Mouse (Mus musculus) liver, embryonic 11.5 days (tissue): ENCODE measurements around the gene Abcf2. TPM values are rescaled to one million over a fixed set of nuclear protein-coding genes. Genes with fewer than 3 reads are reported as not detected.

ENCODE experiments used
- ATAC-seq: fragments of 200-750 bp; cut with Nextera tagmentation; replicated peaks from 2 replicates; pipeline ENCODE4 v1.8.0; 2017; ENCODE audit warnings: moderate number of reproducible peaks, mild to moderate bottlenecking, moderate TSS enrichment, moderate library complexity; ENCODE audit not compliant: low FRiP score
- DNase-seq: peaks from one replicate; pipeline ENCODE4 v3.0.0-alpha.2; 2017; ENCODE audit warnings: low spot score
- H3K27ac ChIP-seq: fragments of 300-500 bp; sonication (generic); 2 replicates; pipeline ENCODE4 v1.5.1; 2014; ENCODE audit warnings: mild to moderate bottlenecking, low read depth, low read length, control low read depth
- H3K27me3 ChIP-seq: fragments of 300-500 bp; sonication (generic); replicated peaks from 2 replicates; pipeline ENCODE4 v1.6.1; 2014; ENCODE audit warnings: low read length, mixed read lengths; ENCODE audit not compliant: control insufficient read depth, insufficient read depth
- H3K36me3 ChIP-seq: fragments of 300-500 bp; sonication (generic); 2 replicates; pipeline ENCODE4 v1.6.1; 2014; ENCODE audit warnings: mild to moderate bottlenecking, low read length, moderate library complexity, mixed read lengths; ENCODE audit not compliant: control insufficient read depth, insufficient read depth
- H3K4me1 ChIP-seq: fragments of 300-500 bp; sonication (generic); replicated peaks from 2 replicates; pipeline ENCODE4 v1.6.1; 2014; ENCODE audit warnings: low read length, mixed read lengths; ENCODE audit not compliant: control insufficient read depth, insufficient read depth
- H3K4me2 ChIP-seq: fragments of 300-500 bp; sonication (generic); 2 replicates; pipeline ENCODE4 v1.6.1; 2014; ENCODE audit warnings: mild to moderate bottlenecking, control low read depth, moderate library complexity
- H3K4me3 ChIP-seq: fragments of 300-500 bp; sonication (generic); 2 replicates; pipeline ENCODE4 v1.5.1; 2014; ENCODE audit warnings: low read depth, low read length, control low read depth
- H3K9ac ChIP-seq: fragments of 300-500 bp; sonication (generic); 2 replicates; pipeline ENCODE4 v1.6.1; 2014; ENCODE audit warnings: low read depth, low read length, control low read depth
- H3K9me3 ChIP-seq: fragments of 300-500 bp; sonication (generic); 2 replicates; pipeline ENCODE4 v1.6.1; 2016; ENCODE audit warnings: low read length, inconsistent platforms, mixed read lengths; ENCODE audit not compliant: control insufficient read depth
- WGBS: fragments of 180-500 bp; shearing (Covaris S2); extraction: QIAGEN DNeasy Blood & Tissue Kit; methylation state at CpG from one replicate; pipeline ENCODE4 v1.1.7; 2014; 5-methylcytosine and 5-hydroxymethylcytosine counted together
- polyA plus RNA-seq: library from polyadenylated mRNA; unstranded; fragments of >200 nt; fragmentation: Nextera tagmentation; extraction: Ambion mirVana; gene quantifications from 2 replicates; pipeline ENCODE4 v1.2.1, GENCODE M21; 2014

The Abcf2 gene
- 122 and 144 TPM in 2 replicates for polyA plus RNA-seq

GRCm38 (mm10) chr5:24577183-24577929, at the start of gene Abcf2:
Gene Abcf2 (minus strand): TSS chr5:24577467.
- under 1% methylated on average over 48 of the region's 48 CpGs for WGBS
- ATAC-seq (peak; percentile 96), DNase-seq (peak; percentile 99)

GRCm38 (mm10) chr5:24624822-24625120, 47.5 kb upstream of the Abcf2 start:
- peak overlapping the region; percentile 60 for H3K4me2 ChIP-seq
- H3K27me3 ChIP-seq, result peaks cover 52% of the 10 kb centered on the region
- no peak overlapping the region for H3K9ac ChIP-seq
- ATAC-seq, result no peak
- 29% methylated on average over 4 of the region's 4 CpGs for WGBS
- no peak overlapping the region for H3K4me3 ChIP-seq
- H3K27ac ChIP-seq, result no peak overlapping the region
- H3K36me3 ChIP-seq, result no peaks in the 10 kb centered on the region
- no peaks in the 10 kb centered on the region for H3K4me1 ChIP-seq
- no peaks in the 10 kb centered on the region for H3K9me3 ChIP-seq
- DNase-seq, result no peak

More at GRCm38 (mm10) chr5:24577183-24577929, at the start of gene Abcf2:
- Histone ChIP-seq H3K9me3 (no peaks in the 10 kb centered on the region), H3K4me2 (peak within 1 kb of the TSS; percentile 77), H3K4me3 (peak within 1 kb of the TSS; percentile 72), H3K4me1 (peaks cover 9% of the 10 kb centered on the region), H3K27me3 (no peaks in the 10 kb centered on the region), H3K27ac (peak within 1 kb of the TSS; percentile 77), H3K36me3 (peaks cover 19% of the 10 kb centered on the region), H3K9ac (peak within 1 kb of the TSS; percentile 81)

- H3K9me3 ChIP-seq, result no peaks in the 10 kb centered on the region
- H3K4me2 ChIP-seq, result peak within 1 kb of the TSS; percentile 60
- DNase-seq (no peak), ATAC-seq (no peak)
- H3K27ac ChIP-seq, result no peak within 1 kb of the TSS
- 6% methylated on average over 37 of the region's 37 CpGs for WGBS
- H3K36me3 ChIP-seq, result no peaks in the 10 kb centered on the region
- no peak within 1 kb of the TSS for H3K9ac ChIP-seq
- H3K4me3 ChIP-seq, result peak within 1 kb of the TSS; percentile 48
- H3K4me1 ChIP-seq, result no peaks in the 10 kb centered on the region
- peaks cover 55% of the 10 kb centered on the region for H3K27me3 ChIP-seq
These were observed 46.9 kb upstream of the Abcf2 start, which contains the start of gene Smarcd3 for GRCm38 (mm10) chr5:24623986-24624821. Gene Smarcd3 (minus strand): TSS chr5:24624411.

GRCm38 (mm10) chr5:24623041-24623985, 46.0 kb upstream of the Abcf2 start:
- Histone ChIP-seq H3K36me3 (no peaks in the 10 kb centered on the region), H3K9me3 (no peaks in the 10 kb centered on the region), H3K4me1 (no peaks in the 10 kb centered on the region), H3K27ac (no peak overlapping the region), H3K9ac (no peak overlapping the region), H3K4me2 (peak overlapping the region; percentile 60; the same call in 1 of the 2 replicates), H3K27me3 (peaks cover 57% of the 10 kb centered on the region), H3K4me3 (no peak overlapping the region)
- no peak for ATAC-seq
- DNase-seq, result no peak
- 42% methylated on average over 8 of the region's 8 CpGs for WGBS

- H3K4me2 ChIP-seq, result no peak overlapping the region
- DNase-seq (no peak), ATAC-seq (no peak)
- H3K9me3 ChIP-seq, result no peaks in the 10 kb centered on the region
- no peak overlapping the region for H3K27ac ChIP-seq
- H3K9ac ChIP-seq, result no peak overlapping the region
- H3K4me1 ChIP-seq, result no peaks in the 10 kb centered on the region
- no peaks in the 10 kb centered on the region for H3K36me3 ChIP-seq
- peaks cover 57% of the 10 kb centered on the region for H3K27me3 ChIP-seq
- H3K4me3 ChIP-seq, result no peak overlapping the region
- WGBS, result 68% methylated on average over 7 of the region's 7 CpGs
These were observed 45.2 kb upstream of the Abcf2 start for GRCm38 (mm10) chr5:24622386-24623040.

GRCm38 (mm10) chr5:24620626-24621025, 43.4 kb upstream of the Abcf2 start:
- H3K36me3 ChIP-seq, result no peaks in the 10 kb centered on the region
- H3K4me3 ChIP-seq, result no peak overlapping the region
- peaks cover 57% of the 10 kb centered on the region for H3K27me3 ChIP-seq
- H3K4me2 ChIP-seq, result no peak overlapping the region
- no peaks in the 10 kb centered on the region for H3K4me1 ChIP-seq
- DNase-seq, result no peak
- no peak overlapping the region for H3K9ac ChIP-seq
- H3K27ac ChIP-seq, result no peak overlapping the region
- 76% methylated on average over 8 of the region's 8 CpGs for WGBS
- ATAC-seq, result no peak
- no peaks in the 10 kb centered on the region for H3K9me3 ChIP-seq

- DNase-seq (no peak), ATAC-seq (no peak)
- Histone ChIP-seq H3K27me3 (peaks cover 54% of the 10 kb centered on the region), H3K4me3 (no peak overlapping the region), H3K4me2 (no peak overlapping the region), H3K4me1 (no peaks in the 10 kb centered on the region), H3K36me3 (no peaks in the 10 kb centered on the region), H3K27ac (no peak overlapping the region), H3K9me3 (no peaks in the 10 kb centered on the region), H3K9ac (no peak overlapping the region)
- 73% methylated on average over 8 of the region's 8 CpGs for WGBS
These were observed 42.8 kb upstream of the Abcf2 start for GRCm38 (mm10) chr5:24620116-24620515.

- Histone ChIP-seq H3K4me2 (no peak overlapping the region), H3K36me3 (no peaks in the 10 kb centered on the region), H3K27me3 (peaks cover 43% of the 10 kb centered on the region), H3K27ac (no peak overlapping the region), H3K9ac (no peak overlapping the region), H3K4me3 (no peak overlapping the region), H3K4me1 (no peaks in the 10 kb centered on the region), H3K9me3 (no peaks in the 10 kb centered on the region)
- DNase-seq (no peak), ATAC-seq (no peak)
- 67% methylated on average over 3 of the region's 3 CpGs for WGBS
These were observed 41.7 kb upstream of the Abcf2 start for GRCm38 (mm10) chr5:24618921-24619320.
